Mouse (Mus musculus) limb, embryonic 13.5 days (tissue): ENCODE results near the gene Mrps6. TPM values are rescaled to one million over a fixed set of nuclear protein-coding genes. Genes with fewer than 3 reads are reported as not detected.

Experiments
- ATAC-seq: fragments of 200-750 bp; cut with Nextera tagmentation; 2 replicates; pipeline ENCODE4 v1.8.0; 2017; ENCODE audit warnings: low read depth, moderate number of reproducible peaks, moderate TSS enrichment; ENCODE audit not compliant: low FRiP score
- H3K27ac ChIP-seq: fragments of 300-500 bp; sonication (generic); 2 replicates; pipeline ENCODE4 v1.5.1; 2015; ENCODE audit warnings: inconsistent platforms, mild to moderate bottlenecking, moderate library complexity
- H3K27me3 ChIP-seq: fragments of 300-500 bp; sonication (generic); 2 replicates; pipeline ENCODE4 v1.6.1; 2015; ENCODE audit warnings: mild to moderate bottlenecking, inconsistent platforms
- H3K36me3 ChIP-seq: fragments of 300-500 bp; sonication (generic); 2 replicates; pipeline ENCODE4 v1.6.1; 2015; ENCODE audit warnings: inconsistent platforms, mild to moderate bottlenecking, moderate library complexity
- H3K4me1 ChIP-seq: fragments of 300-500 bp; sonication (generic); 2 replicates; pipeline ENCODE4 v1.6.1; 2015; ENCODE audit warnings: inconsistent platforms
- H3K4me2 ChIP-seq: fragments of 300-500 bp; sonication (generic); replicated peaks from 2 replicates; pipeline ENCODE4 v1.6.1; 2015; ENCODE audit warnings: inconsistent platforms, mild to moderate bottlenecking, moderate library complexity
- H3K4me3 ChIP-seq: fragments of 300-500 bp; sonication (generic); 2 replicates; pipeline ENCODE4 v1.5.1; 2015; ENCODE audit warnings: moderate library complexity, mild to moderate bottlenecking, inconsistent platforms
- H3K9ac ChIP-seq: fragments of 300-500 bp; sonication (generic); 2 replicates; pipeline ENCODE4 v1.6.1; 2015; ENCODE audit warnings: mild to moderate bottlenecking, inconsistent platforms
- H3K9me3 ChIP-seq: fragments of 300-500 bp; sonication (generic); 2 replicates; pipeline ENCODE4 v1.6.1; 2016; ENCODE audit warnings: inconsistent platforms
- WGBS: fragments of 180-500 bp; shearing (Covaris S2); methylation state at CpG from one replicate; pipeline ENCODE4 v1.1.7; 2015; 5-methylcytosine and 5-hydroxymethylcytosine counted together
- polyA plus RNA-seq: library from polyadenylated mRNA; unstranded; fragments of >200 nt; fragmentation: Nextera tagmentation; extraction: Ambion mirVana; gene quantifications from 2 replicates; pipeline ENCODE4 v1.2.1, GENCODE M21; 2015

Mrps6 gene
- polyA plus RNA-seq, 1 experiment from 2014 or later = 96.5 TPM

GRCm38 (mm10) chr16:92134148-92134764, 76.2 kb downstream of the Mrps6 start:
- Histone ChIP-seq H3K9me3 (no peaks in the 10 kb centered on the region), H3K27ac (no peak overlapping the region), H3K9ac (no peak overlapping the region), H3K4me1 (peaks cover 7% of the 10 kb centered on the region), H3K4me2 (no peak overlapping the region), H3K27me3 (no peaks in the 10 kb centered on the region), H3K36me3 (no peaks in the 10 kb centered on the region), H3K4me3 (no peak overlapping the region)
- 77% methylated on average over 11 of the region's 11 CpGs for WGBS
- ATAC-seq = no peak

GRCm38 (mm10) chr16:92136275-92136674, 78.2 kb downstream of the Mrps6 start:
- WGBS = 96% methylated on average over 15 of the region's 15 CpGs
- H3K36me3 ChIP-seq = no peaks in the 10 kb centered on the region
- ATAC-seq = no peak

GRCm38 (mm10) chr16:92139386-92140261, 81.6 kb downstream of the Mrps6 start:
- Histone ChIP-seq H3K27ac (peak overlapping the region; percentile 61; the same call in 1 of the 2 replicates), H3K4me2 (no peak overlapping the region)
- peak; percentile 57 for ATAC-seq

More at GRCm38 (mm10) chr16:92136275-92136674, 78.2 kb downstream of the Mrps6 start:
- Histone ChIP-seq H3K9me3 (no peaks in the 10 kb centered on the region), H3K27me3 (no peaks in the 10 kb centered on the region), H3K4me2 (no peak overlapping the region), H3K27ac (no peak overlapping the region), H3K4me1 (peaks cover 18% of the 10 kb centered on the region), H3K9ac (no peak overlapping the region), H3K4me3 (no peak overlapping the region)

GRCm38 (mm10) chr16:92140328-92140727, 82.3 kb downstream of the Mrps6 start:
- no peak overlapping the region for H3K4me2 ChIP-seq
- no peaks in the 10 kb centered on the region for H3K36me3 ChIP-seq
- WGBS = 87% methylated on average over 9 of the region's 9 CpGs
- no peak overlapping the region for H3K9ac ChIP-seq
- H3K4me1 ChIP-seq = peaks cover 18% of the 10 kb centered on the region
- H3K9me3 ChIP-seq = no peaks in the 10 kb centered on the region
- H3K27ac ChIP-seq = peak overlapping the region; percentile 61; the same call in 1 of the 2 replicates
- H3K4me3 ChIP-seq = no peak overlapping the region
- ATAC-seq = no peak
- H3K27me3 ChIP-seq = no peaks in the 10 kb centered on the region

More at GRCm38 (mm10) chr16:92139386-92140261, 81.6 kb downstream of the Mrps6 start:
- Histone ChIP-seq H3K27me3 (no peaks in the 10 kb centered on the region), H3K9me3 (no peaks in the 10 kb centered on the region), H3K4me1 (peaks cover 18% of the 10 kb centered on the region), H3K9ac (no peak overlapping the region), H3K4me3 (no peak overlapping the region), H3K36me3 (no peaks in the 10 kb centered on the region)
- WGBS = 63% methylated on average over 15 of the region's 15 CpGs

- WGBS = 95% methylated on average over 12 of the region's 12 CpGs
- Histone ChIP-seq H3K27ac (no peak overlapping the region), H3K27me3 (no peaks in the 10 kb centered on the region), H3K9ac (no peak overlapping the region), H3K9me3 (no peaks in the 10 kb centered on the region), H3K4me1 (peaks cover 18% of the 10 kb centered on the region), H3K4me2 (no peak overlapping the region), H3K36me3 (no peaks in the 10 kb centered on the region), H3K4me3 (no peak overlapping the region)
- ATAC-seq = no peak
Observed at GRCm38 (mm10) chr16:92141021-92141420, 83.0 kb downstream of the Mrps6 start.

- no peak overlapping the region for H3K9ac ChIP-seq
- H3K9me3 ChIP-seq = no peaks in the 10 kb centered on the region
- WGBS = 63% methylated on average over 9 of the region's 9 CpGs
- H3K4me1 ChIP-seq = peaks cover 25% of the 10 kb centered on the region
- H3K27ac ChIP-seq = no peak overlapping the region
- no peak overlapping the region for H3K4me3 ChIP-seq
- ATAC-seq = no peak
- no peaks in the 10 kb centered on the region for H3K36me3 ChIP-seq
- no peaks in the 10 kb centered on the region for H3K27me3 ChIP-seq
- H3K4me2 ChIP-seq = no peak overlapping the region
Observed at GRCm38 (mm10) chr16:92142426-92143012, 84.4 kb downstream of the Mrps6 start.

GRCm38 (mm10) chr16:92147631-92148366, 89.7 kb downstream of the Mrps6 start:
- Histone ChIP-seq H3K4me1 (peaks cover 18% of the 10 kb centered on the region), H3K27me3 (no peaks in the 10 kb centered on the region), H3K9ac (no peak overlapping the region), H3K36me3 (no peaks in the 10 kb centered on the region), H3K27ac (no peak overlapping the region), H3K4me3 (no peak overlapping the region), H3K9me3 (no peaks in the 10 kb centered on the region), H3K4me2 (no peak overlapping the region)
- ATAC-seq = no peak
- 79% methylated on average over 12 of the region's 12 CpGs for WGBS

- H3K4me2 ChIP-seq = no peak overlapping the region
- H3K27ac ChIP-seq = no peak overlapping the region
- H3K4me1 ChIP-seq = peaks cover 22% of the 10 kb centered on the region
- no peak overlapping the region for H3K4me3 ChIP-seq
- H3K27me3 ChIP-seq = no peaks in the 10 kb centered on the region
- no peak overlapping the region for H3K9ac ChIP-seq
- WGBS = 76% methylated on average over 2 of the region's 2 CpGs
- ATAC-seq = no peak
- no peaks in the 10 kb centered on the region for H3K9me3 ChIP-seq
- H3K36me3 ChIP-seq = no peaks in the 10 kb centered on the region
Observed at GRCm38 (mm10) chr16:92148367-92148728, 90.3 kb downstream of the Mrps6 start.

- no peak overlapping the region for H3K4me2 ChIP-seq
- H3K36me3 ChIP-seq = no peaks in the 10 kb centered on the region
- H3K9ac ChIP-seq = no peak overlapping the region
- no peak overlapping the region for H3K27ac ChIP-seq
- no peaks in the 10 kb centered on the region for H3K27me3 ChIP-seq
- no peaks in the 10 kb centered on the region for H3K9me3 ChIP-seq
- ATAC-seq = no peak
- H3K4me1 ChIP-seq = peaks cover 28% of the 10 kb centered on the region
- WGBS = 61% methylated on average over 4 of the region's 4 CpGs
- no peak overlapping the region for H3K4me3 ChIP-seq
Observed at GRCm38 (mm10) chr16:92150975-92151374, 92.9 kb downstream of the Mrps6 start.

GRCm38 (mm10) chr16:92158021-92158455, 100.0 kb downstream of the Mrps6 start:
- Histone ChIP-seq H3K4me1 (peaks cover 30% of the 10 kb centered on the region), H3K4me2 (peak overlapping the region; percentile 82), H3K27ac (peak overlapping the region; percentile 70), H3K4me3 (peak overlapping the region; percentile 47), H3K9ac (peak overlapping the region; percentile 64), H3K27me3 (no peaks in the 10 kb centered on the region), H3K9me3 (no peaks in the 10 kb centered on the region), H3K36me3 (no peaks in the 10 kb centered on the region)
- WGBS = 2% methylated on average over 14 of the region's 14 CpGs
- peak; percentile 73 for ATAC-seq

- Histone ChIP-seq H3K4me1 (peaks cover 25% of the 10 kb centered on the region), H3K27ac (peak overlapping the region; percentile 70), H3K4me3 (peak overlapping the region; percentile 47), H3K27me3 (no peaks in the 10 kb centered on the region), H3K36me3 (no peaks in the 10 kb centered on the region), H3K9ac (peak overlapping the region; percentile 64), H3K4me2 (peak overlapping the region; percentile 82), H3K9me3 (no peaks in the 10 kb centered on the region)
- WGBS = 2% methylated on average over 30 of the region's 30 CpGs
- ATAC-seq = peak; percentile 94
Observed at GRCm38 (mm10) chr16:92158461-92159091, 100.5 kb downstream of the Mrps6 start.
